Mouse (Mus musculus) right cerebral cortex, postnatal 36 days (tissue): ENCODE data around the gene Smim26.

ENCODE experiments used
- DNase-seq, 2 experiments: peaks; one replicate each; pipeline ENCODE4 v3.0.0; 2022; ENCODE audit warnings: low spot score in 2 of 2, mixed read lengths in 1 of 2

The Smim26 gene

GRCm38 (mm10) chr2:144635644-144636320, 41.9 kb downstream of the Smim26 start:
- DNase-seq: peak; percentile 53

DNA sequence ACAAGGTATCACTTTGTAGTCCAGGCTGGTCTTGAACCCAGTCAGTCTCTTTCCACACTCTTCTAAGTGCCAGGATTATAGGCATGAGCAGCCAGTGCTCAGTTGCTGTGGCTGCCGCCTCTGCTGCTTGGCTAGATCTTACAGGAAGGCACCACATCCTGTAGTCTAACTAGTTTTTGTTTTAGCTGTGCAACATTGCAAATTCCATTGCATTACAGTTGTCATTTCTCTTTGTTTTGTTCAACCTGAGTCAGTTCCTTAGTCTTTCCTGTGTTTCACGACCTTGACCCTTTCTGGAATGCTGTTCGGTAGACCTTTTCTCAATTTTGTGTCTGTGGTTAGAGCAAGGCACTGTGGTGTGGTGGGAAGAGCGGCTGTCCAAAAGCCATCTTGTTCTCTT, 43.4 kb downstream of the Smim26 start:
- DNase-seq: no peak

DNA sequence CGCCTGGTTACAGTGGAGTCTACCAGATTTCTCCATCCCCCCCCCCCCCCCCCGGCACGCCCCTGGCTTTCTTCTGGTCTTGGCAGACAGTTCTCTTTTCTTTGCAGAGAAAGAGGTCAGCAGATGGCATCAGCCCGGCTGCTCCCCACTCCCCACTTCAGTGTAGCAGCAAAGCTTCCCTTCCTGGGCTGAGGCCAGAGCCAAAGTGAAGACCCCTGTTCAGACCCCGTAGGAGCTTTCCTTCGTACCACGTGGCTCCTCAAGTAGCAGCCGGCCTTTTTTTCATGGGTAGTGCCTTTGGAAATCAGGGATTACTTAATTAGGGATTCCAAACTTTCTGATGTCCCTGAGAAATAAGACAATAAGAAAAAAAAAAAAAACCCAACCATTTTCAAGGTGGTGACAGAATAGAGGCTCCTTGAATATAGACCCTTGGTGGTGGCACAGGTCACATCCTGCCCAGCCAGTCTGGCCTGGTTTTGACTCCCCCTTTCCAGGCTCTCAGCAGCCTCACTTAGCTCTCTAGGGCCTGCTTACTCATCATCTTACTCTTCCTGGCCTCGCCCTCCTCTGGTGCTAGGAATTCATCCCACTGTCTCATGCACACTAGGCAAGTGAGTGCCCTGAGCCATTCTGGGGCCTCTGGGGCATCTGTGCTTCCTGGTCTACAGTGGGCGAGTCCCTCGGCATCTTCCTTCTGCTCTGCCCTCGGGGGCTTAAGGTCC, 44.0 kb downstream of the Smim26 start:
- no peak for DNase-seq

DNA sequence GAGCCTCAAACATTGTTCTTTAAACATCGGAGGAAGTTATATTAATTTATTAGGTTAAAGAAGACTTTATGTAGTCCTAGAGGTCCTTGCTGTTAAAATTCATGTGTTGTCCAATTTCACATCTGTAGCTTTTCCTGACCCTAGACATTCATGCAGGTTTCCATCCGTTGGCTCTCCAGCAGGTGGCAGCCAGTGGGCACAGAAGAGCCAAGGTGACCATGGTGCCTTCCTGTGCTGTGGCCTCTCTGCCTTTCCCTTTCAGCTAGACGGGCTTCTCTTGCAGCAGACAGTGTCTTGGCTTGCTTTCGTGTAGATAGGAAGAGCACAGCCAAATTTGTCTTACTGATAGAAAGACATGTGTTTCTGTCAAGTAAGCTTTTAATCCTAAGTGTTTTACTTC, 44.9 kb downstream of the Smim26 start:
- DNase-seq: no peak

DNA sequence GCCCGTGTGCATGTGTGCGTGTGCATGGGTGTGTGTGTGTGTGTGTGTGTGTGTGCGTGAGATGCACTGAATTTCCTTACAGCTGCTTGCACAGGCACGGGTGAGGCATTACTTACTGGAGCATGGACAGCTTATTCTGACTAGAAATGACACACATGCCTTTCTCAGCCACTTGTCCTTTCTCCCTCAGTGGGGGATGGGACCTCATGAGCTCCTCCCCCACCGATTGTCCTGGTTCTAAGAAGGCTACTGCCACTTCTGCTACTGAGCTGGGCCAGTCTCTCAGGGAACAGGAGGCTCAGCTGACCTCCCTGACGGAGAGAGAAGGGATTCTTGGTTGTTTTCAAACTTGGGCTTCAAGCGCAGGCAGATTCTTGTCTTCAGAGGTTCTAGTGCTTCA, 46.2 kb downstream of the Smim26 start:
- no peak for DNase-seq

- DNase-seq: no peak
Observed at GRCm38 (mm10) chr2:144641991-144642390, 48.1 kb downstream of the Smim26 start.
